Mouse (Mus musculus) embryo, embryonic 11 days (tissue): ENCODE results near the gene Rsph3b.
A peak's percentile ranks its signal among the peaks of the same experiment; 100 is the strongest.

Experiments used
- DNase-seq: peaks from one replicate; pipeline ENCODE4 v3.0.0-alpha.2; 2015

Rsph3b gene

GRCm38 (mm10) chr17:6862040-6862780 is 86.3 kb downstream of the Rsph3b start:
- DNase-seq: no peak

- DNase-seq: peak; percentile 74
Measured at GRCm38 (mm10) chr17:6861181-6862039, 87.1 kb downstream of the Rsph3b start.

DNA sequence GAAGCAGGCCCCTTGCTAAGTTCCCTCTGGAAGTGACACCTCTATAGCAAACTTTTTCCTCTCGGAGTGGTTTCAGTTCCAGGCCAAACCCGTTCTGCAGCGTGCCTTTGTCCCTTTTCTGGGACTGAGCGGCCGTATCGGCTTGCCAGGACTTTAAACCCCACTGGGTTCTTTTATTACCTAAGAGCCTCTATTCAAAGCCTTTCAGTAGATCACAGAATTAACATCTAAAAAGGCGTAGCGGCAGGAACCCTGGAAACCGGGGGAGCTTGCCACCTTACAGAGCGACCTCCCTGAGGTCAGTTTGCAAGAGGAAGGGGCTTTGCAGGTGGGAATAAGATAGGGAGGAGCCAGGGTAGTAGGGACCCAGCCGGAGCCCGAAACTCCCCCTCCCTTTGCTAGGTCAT is 88.0 kb downstream of the Rsph3b start:
- peak; percentile 46 for DNase-seq

GRCm38 (mm10) chr17:6860067-6860466 is 88.4 kb downstream of the Rsph3b start:
- no peak for DNase-seq
